Mouse (Mus musculus) intestine, postnatal 0 days (tissue): ENCODE measurements around the gene Msi2. TPM values are rescaled to one million over a fixed set of nuclear protein-coding genes. Genes with fewer than 3 reads are reported as not detected.

Experiments used
- ATAC-seq: fragments of 200-750 bp; cut with Nextera tagmentation; 2 replicates; pipeline ENCODE4 v1.8.0; 2017; ENCODE audit warnings: mild to moderate bottlenecking, moderate TSS enrichment, moderate library complexity
- H3K27ac ChIP-seq: fragments of 300-500 bp; sonication (generic); 2 replicates; pipeline ENCODE4 v1.5.1; 2014; ENCODE audit warnings: mild to moderate bottlenecking, low read depth, low read length, moderate library complexity
- H3K27me3 ChIP-seq: fragments of 300-500 bp; sonication (generic); replicated peaks from 2 replicates; pipeline ENCODE4 v1.6.1; 2014; ENCODE audit warnings: low read length, mixed read lengths; ENCODE audit not compliant: control insufficient read depth, insufficient read depth
- H3K36me3 ChIP-seq: fragments of 300-500 bp; sonication (generic); 2 replicates; pipeline ENCODE4 v1.6.1; 2014; ENCODE audit warnings: mild to moderate bottlenecking, moderate library complexity; ENCODE audit not compliant: control insufficient read depth, insufficient read depth
- H3K4me1 ChIP-seq: fragments of 300-500 bp; sonication (generic); replicated peaks from 2 replicates; pipeline ENCODE4 v1.6.1; 2014; ENCODE audit warnings: antibody characterized with exemption, low read length, mixed read lengths; ENCODE audit not compliant: control insufficient read depth, insufficient read depth
- H3K4me2 ChIP-seq: fragments of 300-500 bp; sonication (generic); replicated peaks from 2 replicates; pipeline ENCODE4 v1.6.1; 2014; ENCODE audit warnings: low read depth, mild to moderate bottlenecking, moderate library complexity
- H3K4me3 ChIP-seq: fragments of 300-500 bp; sonication (generic); 2 replicates; pipeline ENCODE4 v1.5.1; 2014; ENCODE audit warnings: low read depth, low read length
- H3K9ac ChIP-seq: fragments of 300-500 bp; sonication (generic); 2 replicates; pipeline ENCODE4 v1.6.1; 2014; ENCODE audit warnings: mild to moderate bottlenecking, low read depth, low read length
- H3K9me3 ChIP-seq: fragments of 300-500 bp; sonication (generic); 2 replicates; pipeline ENCODE4 v1.6.1; 2016; ENCODE audit warnings: mixed run types; ENCODE audit not compliant: control insufficient read depth
- CTCF ChIP-seq: sonication (generic); IDR thresholded peaks from 2 replicates; pipeline ENCODE4 v1.5.1; 2016; ENCODE audit warnings: low read depth, mild to moderate bottlenecking, control low read depth, antibody characterized with exemption, moderate library complexity
- WGBS: fragments of 180-500 bp; shearing (Covaris S2); extraction: QIAGEN DNeasy Blood & Tissue Kit; methylation state at CpG from one replicate; pipeline ENCODE4 v1.1.7; 2014; 5-methylcytosine and 5-hydroxymethylcytosine counted together
- polyA plus RNA-seq: library from polyadenylated mRNA; unstranded; fragments of >200 nt; fragmentation: Nextera tagmentation; extraction: Ambion mirVana; gene quantifications from 2 replicates; pipeline ENCODE4 v1.2.1, GENCODE M21; 2015

Gene Msi2
- polyA plus RNA-seq, result 7.5 and 8.9 TPM in 2 replicates

DNA sequence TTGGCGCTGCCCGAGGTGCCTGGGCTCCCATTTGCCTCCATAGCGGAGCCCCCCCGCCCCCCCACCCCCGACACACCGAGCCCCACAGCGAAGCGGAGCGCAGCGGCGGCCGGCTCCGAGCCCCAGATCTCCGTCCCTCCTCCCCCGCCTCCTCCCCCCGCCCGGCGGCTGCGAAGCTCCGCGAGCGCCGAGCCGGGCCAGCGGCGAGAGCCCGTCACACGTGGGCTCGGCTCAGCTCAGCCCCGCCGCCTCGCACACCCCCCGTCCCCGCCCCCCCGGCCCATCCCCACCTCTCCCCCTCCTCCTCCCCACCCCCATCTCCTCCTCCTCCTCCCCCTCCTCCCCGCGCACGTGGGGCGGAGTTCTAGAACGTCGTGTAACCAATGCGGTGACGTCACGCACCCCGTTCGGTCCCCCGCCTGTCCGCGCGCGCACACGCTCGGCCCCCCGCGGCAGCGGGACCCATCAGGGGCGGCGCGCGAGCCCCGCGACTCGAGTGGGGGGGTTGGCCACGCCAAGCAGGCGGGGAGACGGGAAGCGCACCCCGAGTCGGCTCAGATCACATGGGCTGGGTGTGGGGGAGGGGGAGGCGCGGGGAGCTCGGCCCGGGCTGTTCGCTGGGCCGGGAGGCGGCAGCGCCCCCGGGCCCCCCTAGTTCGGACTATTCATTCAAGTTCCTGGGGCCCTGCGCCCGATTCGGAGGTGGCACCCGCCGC, at the start of gene Msi2:
Msi2 (minus strand) TSS at position 464 of the 716 bp plus-strand sequence.
- Histone ChIP-seq H3K4me1 (no peaks in the 10 kb centered on the region), H3K36me3 (no peaks in the 10 kb centered on the region), H3K9me3 (no peaks in the 10 kb centered on the region), H3K9ac (peak within 1 kb of the TSS; percentile 99), H3K27me3 (no peaks in the 10 kb centered on the region), H3K4me2 (peak within 1 kb of the TSS; percentile 99), H3K27ac (peak within 1 kb of the TSS; percentile 95), H3K4me3 (peak within 1 kb of the TSS; percentile 95)
- no peak for TF ChIP-seq CTCF
- peak; percentile 83 for ATAC-seq
- WGBS, result under 1% methylated on average over 44 of the region's 84 CpGs

DNA sequence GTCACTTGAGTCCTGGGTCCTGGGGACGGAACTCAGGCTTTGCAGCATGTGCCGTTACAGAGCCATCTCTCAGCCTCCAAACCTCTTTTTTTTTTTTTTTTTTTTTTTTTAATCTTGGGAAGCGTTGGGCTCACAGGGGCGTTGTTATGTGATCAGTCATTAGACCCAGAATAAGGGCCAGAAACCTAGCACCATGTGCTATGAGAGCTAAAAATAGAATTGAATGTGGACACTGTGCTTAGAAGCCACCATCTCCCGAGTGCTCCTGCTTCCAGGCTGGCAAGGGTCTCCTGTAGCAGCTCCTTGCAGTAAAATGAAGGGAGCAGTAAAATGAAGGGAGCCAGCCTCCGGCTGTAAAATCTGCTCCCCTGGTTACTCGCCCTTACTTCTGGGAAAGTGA, 47.3 kb upstream of the Msi2 start:
- Histone ChIP-seq H3K36me3 (no peaks in the 10 kb centered on the region), H3K4me1 (no peaks in the 10 kb centered on the region), H3K4me2 (peak overlapping the region; percentile 21; the same call in 1 of the 2 replicates), H3K9me3 (no peaks in the 10 kb centered on the region), H3K4me3 (no peak overlapping the region), H3K27me3 (no peaks in the 10 kb centered on the region), H3K27ac (no peak overlapping the region), H3K9ac (no peak overlapping the region)
- TF ChIP-seq CTCF, result no peak
- ATAC-seq, result no peak
- WGBS, result 45% methylated on average over 7 of the region's 7 CpGs

GRCm38 (mm10) chr11:88763371-88763770, 45.1 kb upstream of the Msi2 start:
- H3K4me1 ChIP-seq, result no peaks in the 10 kb centered on the region
- H3K36me3 ChIP-seq, result no peaks in the 10 kb centered on the region
- ATAC-seq, result no peak
- WGBS, result 91% methylated on average over 13 of the region's 13 CpGs
- H3K9ac ChIP-seq, result no peak overlapping the region
- no peak overlapping the region for H3K4me2 ChIP-seq
- H3K4me3 ChIP-seq, result no peak overlapping the region
- H3K27me3 ChIP-seq, result no peaks in the 10 kb centered on the region
- H3K9me3 ChIP-seq, result no peaks in the 10 kb centered on the region
- H3K27ac ChIP-seq, result no peak overlapping the region
- TF ChIP-seq CTCF, result no peak

DNA sequence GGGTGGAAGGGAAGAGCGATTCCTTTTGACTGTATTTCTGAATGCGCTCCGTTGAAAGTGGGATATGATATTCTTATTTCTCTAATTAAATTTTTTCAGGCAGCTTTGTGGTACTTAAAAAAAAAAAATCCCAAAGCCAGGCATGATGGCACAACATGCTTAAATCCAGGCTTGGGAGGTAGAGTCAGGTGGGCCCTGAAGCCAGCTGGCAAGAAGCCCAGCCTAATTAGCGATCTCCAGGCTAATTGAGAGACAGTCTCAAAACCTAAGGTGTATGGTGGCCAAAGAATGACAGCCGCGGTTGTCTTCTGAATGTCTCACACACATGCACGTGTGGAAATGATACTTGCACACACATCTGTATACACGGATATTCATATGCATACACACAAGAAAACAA, 41.2 kb upstream of the Msi2 start:
- H3K4me3 ChIP-seq, result no peak overlapping the region
- no peak overlapping the region for H3K9ac ChIP-seq
- ATAC-seq, result no peak
- no peaks in the 10 kb centered on the region for H3K4me1 ChIP-seq
- no peak overlapping the region for H3K4me2 ChIP-seq
- H3K9me3 ChIP-seq, result peaks cover 3% of the 10 kb centered on the region; the same call in 1 of the 2 replicates
- no peak overlapping the region for H3K27ac ChIP-seq
- no peak for TF ChIP-seq CTCF
- no peaks in the 10 kb centered on the region for H3K27me3 ChIP-seq
- WGBS, result 92% methylated on average over 8 of the region's 8 CpGs
- H3K36me3 ChIP-seq, result no peaks in the 10 kb centered on the region

DNA sequence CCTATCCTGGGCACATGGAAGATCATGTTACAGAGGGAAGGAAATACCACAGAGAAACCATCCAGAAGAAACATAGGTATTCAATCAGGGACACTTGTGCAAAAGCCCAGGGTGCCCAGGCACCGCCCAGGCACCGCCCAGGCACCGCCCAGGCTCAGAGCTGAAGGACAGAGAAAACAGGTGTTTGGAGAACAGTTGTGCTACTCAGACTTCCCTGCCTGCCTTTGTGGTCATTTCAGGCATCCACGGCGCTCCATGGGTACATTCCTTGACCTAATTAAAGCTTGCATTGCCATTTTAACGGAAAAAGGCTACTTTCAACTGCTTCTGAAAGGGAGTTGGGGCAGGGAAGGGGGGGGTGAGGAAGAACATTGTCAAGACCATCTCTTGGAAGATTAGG, 40.1 kb upstream of the Msi2 start:
- ATAC-seq, result no peak
- H3K4me2 ChIP-seq, result no peak overlapping the region
- H3K9me3 ChIP-seq, result peaks cover 3% of the 10 kb centered on the region; the same call in 1 of the 2 replicates
- no peak for TF ChIP-seq CTCF
- no peaks in the 10 kb centered on the region for H3K36me3 ChIP-seq
- 45% methylated on average over 6 of the region's 6 CpGs for WGBS
- no peaks in the 10 kb centered on the region for H3K27me3 ChIP-seq
- H3K4me1 ChIP-seq, result no peaks in the 10 kb centered on the region
- no peak overlapping the region for H3K9ac ChIP-seq
- H3K4me3 ChIP-seq, result no peak overlapping the region
- H3K27ac ChIP-seq, result no peak overlapping the region

DNA sequence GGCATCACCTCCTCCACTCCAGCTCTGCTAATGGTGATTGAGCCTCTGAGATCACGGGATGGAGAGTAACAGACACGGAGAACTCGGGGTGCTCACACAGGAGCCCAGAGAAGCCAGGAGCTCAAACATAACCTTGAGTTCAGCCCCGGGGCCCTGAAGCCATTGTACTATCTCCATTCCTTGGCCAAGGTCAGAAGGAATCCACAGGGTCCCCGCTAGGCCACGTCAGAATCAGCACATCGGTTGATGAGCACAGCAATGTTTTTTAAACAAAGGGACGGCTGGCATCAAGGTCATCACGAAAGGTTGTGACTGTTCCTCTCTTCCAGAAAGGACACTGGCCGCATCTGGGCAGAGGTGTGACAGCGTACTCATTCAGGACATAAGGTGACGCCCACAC, 27.0 kb upstream of the Msi2 start:
- Histone ChIP-seq H3K27me3 (no peaks in the 10 kb centered on the region), H3K9me3 (no peaks in the 10 kb centered on the region), H3K27ac (no peak overlapping the region), H3K36me3 (no peaks in the 10 kb centered on the region), H3K4me2 (no peak overlapping the region), H3K4me1 (no peaks in the 10 kb centered on the region), H3K9ac (no peak overlapping the region), H3K4me3 (no peak overlapping the region)
- no peak for TF ChIP-seq CTCF
- WGBS, result 85% methylated on average over 12 of the region's 12 CpGs
- no peak for ATAC-seq
